Mouse (Mus musculus): Measurements from ENCODE around the gene Nipbl.
"Not testable (repeated sequence)": the region's sequence is repeated elsewhere in the genome, so short reads cannot be mapped to it uniquely, and the experiment has no call there.

The Nipbl gene

DNA sequence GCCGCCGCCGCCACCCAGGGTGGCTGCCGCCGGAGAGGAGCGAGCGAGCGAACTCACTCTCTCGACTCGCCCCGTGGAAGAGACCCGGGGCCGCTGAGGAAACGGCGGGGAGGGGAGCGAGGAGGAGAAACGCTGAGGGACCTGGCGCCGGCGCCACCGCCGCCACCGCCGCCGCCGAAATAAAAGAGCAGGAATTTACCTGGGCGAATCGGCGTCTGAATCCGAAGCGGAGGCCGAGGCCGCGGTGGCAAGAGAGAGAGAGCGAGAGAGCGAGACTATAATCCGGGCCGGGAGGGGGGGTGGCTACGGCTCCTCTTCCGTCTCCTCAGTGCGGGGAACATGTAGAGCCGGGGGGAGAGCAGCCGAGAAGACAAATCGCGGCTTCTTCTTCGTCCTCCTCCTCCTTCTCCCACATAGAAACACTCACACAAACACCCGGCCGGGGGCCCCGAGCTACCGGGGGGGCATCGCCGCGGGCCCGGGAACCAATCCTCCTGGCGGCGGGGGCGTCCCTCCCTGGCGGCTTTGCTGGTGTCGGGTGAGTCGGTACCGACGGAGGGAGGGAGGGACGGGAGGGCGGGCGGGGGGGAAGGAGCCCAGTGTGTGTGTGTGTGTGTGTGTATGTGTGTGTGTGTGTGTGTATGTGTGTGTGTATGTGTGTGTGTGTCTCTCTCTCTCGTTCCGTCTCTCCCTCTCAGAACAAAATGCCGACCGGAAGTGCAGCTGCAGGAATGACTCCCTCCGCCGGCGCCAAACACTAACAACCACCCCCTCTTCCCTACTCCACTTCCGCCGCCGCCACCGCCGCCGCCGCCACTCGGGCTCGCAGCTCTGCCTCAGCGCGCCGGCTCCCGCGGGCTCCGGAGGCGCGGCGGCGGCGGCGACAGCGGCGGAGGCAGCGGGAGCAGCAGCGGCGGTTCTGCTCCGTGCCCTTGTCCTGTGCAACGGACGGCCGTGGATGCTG, at the start of gene Nipbl:
Gene Nipbl (minus strand): TSS at position 538 of the 964 bp plus-strand sequence.
- peak; percentile 85 to 88 for DNase-seq (ENCODE audit: low read depth in 2 of 2, low spot score in 2 of 2)

DNA sequence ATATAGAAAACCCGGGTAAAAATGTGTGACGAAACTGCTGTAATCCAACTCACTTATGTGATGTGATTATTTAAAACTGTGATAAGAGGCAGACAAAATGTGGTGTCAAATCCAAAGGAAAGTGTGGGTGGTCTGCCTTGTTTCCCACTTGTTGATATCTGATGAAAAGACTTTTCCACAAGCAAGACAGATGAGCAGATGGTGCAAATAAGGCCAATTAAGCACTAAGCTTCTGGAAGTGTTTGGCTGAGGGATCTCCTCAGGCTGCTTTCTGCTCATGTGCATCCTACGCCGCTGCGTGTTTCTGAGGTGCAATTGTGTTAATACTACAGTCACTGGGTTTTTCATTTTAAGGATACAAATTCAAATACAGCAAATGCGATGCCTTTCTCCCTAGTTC, 41.0 kb upstream of the Nipbl start:
- DNase-seq (ENCODE audit: low read depth in 2 of 2, low spot score in 2 of 2), result no peak

DNA sequence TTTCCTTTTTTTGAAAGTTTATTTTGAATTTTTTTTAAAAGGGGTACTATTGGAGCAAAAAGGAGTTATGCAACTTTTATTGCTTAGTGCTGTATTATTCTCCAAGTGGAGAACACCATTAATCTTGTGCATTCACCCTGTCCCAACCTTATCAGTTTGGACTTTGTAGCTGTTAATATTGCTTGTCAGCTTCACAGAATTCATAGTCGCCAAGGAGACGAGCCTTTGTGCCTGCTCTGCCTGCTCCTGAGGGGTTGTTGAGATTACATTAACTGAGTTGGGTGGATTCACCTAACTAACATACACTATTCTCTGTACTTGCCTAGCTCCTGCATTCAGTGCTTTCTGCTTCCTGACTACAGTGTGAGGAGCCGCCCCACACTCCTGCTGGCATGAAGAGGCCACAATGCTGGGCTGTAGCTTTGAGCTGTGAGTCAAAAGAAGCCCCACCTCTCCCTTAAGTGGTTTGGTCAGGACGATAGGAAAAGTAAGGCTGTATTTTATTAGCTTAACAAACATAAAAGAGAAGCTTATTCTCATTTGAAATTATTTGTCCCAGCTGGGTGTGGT, 24.8 kb upstream of the Nipbl start:
- DNase-seq (ENCODE audit: low read depth in 2 of 2, low spot score in 2 of 2), result no peak

- DNase-seq (ENCODE audit: low read depth in 2 of 2, low spot score in 2 of 2), result no peak
These were observed 19.3 kb upstream of the Nipbl start for GRCm38 (mm10) chr15:8463521-8463920.

- no peak for DNase-seq (ENCODE audit: low read depth in 2 of 2, low spot score in 2 of 2)
These were observed 18.5 kb upstream of the Nipbl start for GRCm38 (mm10) chr15:8462780-8463179.

DNA sequence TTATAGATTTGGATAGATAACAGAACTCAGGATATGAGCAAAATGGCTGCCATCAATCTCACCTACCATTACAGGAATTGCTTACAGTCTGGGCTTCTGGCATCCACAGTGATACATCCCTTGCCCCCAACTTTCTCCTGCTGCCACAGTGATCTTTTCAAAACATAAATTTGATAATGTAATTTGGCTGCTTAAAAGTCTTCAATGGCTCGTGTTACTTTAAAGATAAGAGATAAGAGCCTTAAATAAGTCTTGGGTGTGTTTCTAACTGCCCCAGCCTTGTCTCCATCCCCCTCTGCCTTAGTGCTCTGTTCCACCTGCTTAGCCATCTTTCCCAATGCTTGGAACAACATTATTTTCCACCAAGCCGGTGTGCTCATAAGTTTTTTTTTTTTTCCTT, 16.6 kb upstream of the Nipbl start:
- DNase-seq (ENCODE audit: low read depth in 2 of 2, low spot score in 2 of 2), result no peak

DNA sequence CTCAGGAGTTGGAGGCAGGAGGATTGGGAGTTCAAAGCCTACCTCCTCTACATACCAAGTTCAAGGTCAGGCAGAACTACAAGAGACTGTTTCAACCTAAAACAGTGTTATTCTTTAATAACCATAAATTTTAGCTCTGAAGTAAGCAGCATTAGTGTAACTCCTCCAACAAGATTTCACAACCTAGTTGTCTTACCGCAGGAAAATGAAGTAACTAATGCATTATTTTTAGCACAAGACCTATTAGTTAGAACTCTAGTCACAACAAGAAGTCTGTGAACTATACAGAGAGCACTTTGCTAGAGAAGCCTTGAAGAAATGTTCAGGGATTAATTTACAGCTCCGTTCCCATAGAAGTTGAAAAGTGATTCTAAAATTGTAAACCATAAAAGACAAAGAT, 15.7 kb upstream of the Nipbl start:
- DNase-seq (ENCODE audit: low read depth in 2 of 2, low spot score in 2 of 2), result no peak

GRCm38 (mm10) chr15:8456223-8456622, 12.0 kb upstream of the Nipbl start:
- DNase-seq (ENCODE audit: low read depth in 2 of 2, low spot score in 2 of 2), result not testable (repeated sequence)

DNA sequence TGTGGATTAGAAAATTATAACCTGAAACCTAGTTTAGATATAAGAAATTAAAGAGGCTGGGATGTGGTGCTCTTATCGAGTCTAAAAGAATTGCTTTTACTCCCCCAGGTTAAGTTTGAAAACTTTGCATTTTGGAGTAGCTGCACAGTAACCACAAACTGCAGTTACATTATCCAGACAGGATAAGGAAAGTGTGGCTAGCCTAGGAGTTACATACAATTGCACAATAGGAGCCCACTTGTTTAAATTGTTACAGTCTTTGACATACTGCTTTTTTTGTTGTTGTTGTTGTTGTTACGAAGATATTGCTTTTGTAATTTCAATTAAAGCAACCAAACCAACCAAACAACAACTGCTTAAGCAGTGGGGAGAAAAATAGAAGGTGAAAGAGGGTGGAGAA, 11.2 kb upstream of the Nipbl start:
- DNase-seq (ENCODE audit: low read depth in 2 of 2, low spot score in 2 of 2), result no peak

DNA sequence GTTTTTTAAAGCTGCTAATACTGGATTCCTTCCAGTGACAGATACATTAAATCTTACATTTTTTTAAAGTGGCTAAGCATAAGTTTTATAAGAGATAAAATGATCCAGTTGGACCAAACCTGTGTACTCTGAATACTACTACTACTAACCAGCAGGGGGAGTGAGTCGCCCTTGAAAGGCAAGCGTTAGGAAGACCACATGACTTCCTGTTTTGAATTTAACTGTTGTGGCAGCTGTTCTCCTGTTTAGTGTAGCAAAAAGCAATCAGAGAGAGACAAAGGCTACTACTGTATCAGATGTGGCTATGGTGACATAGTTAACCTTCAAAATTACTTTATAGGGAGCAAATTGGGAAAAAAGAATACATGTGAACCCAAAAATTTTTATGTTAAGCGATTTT, 6.8 kb upstream of the Nipbl start:
- peak; percentile 58 to 74 for DNase-seq (ENCODE audit: low read depth in 2 of 2, low spot score in 2 of 2)

DNA sequence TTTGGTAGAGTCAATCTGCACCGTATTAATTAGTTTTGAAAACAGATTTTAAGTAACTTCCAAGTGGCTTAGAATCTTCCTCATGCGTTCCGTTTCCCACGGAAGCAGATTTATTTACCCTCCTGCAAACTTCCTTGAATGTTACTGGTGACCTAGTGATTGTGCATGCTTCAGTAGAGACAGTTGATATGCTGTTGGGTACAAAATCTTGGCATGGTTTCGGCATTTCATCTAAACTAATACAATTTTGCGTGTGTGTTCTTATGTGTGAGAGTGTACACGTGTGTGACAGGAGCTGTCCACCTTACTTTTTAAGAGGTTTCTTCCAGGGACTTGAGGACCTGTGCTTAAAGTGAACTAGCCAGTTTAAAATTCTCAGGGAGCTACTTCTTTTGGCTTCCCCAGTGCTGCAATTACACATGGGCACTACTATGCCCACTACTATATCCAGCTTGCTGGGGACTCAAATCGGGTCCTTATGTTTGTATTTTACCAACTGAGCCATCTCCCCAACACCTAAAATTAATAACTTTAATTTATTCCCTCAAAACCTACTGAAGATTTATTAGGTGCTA, 3.0 kb upstream of the Nipbl start:
- no peak for DNase-seq (ENCODE audit: low read depth in 2 of 2, low spot score in 2 of 2)

DNA sequence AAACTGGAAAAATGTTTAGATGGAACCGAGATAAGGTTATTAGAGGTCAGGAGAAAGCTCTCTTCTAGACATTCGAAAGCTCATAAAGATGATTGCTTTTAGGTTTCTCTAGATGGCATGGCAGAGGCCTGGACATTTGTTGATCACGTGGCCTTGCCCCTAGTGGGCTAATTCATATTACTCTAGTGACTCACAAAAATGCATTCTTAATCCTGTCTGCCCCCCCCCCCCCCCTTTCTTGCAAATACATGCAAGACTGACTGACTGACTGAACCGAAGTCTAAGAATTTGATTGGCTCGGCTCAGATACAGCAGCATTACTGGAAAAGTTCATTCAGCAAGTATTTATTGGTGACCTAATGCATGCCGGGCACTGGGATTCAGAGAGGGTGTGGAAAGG, 2.2 kb upstream of the Nipbl start:
- DNase-seq (ENCODE audit: low read depth in 2 of 2, low spot score in 2 of 2), result peak in 1 of 2 experiments; percentile 21

DNA sequence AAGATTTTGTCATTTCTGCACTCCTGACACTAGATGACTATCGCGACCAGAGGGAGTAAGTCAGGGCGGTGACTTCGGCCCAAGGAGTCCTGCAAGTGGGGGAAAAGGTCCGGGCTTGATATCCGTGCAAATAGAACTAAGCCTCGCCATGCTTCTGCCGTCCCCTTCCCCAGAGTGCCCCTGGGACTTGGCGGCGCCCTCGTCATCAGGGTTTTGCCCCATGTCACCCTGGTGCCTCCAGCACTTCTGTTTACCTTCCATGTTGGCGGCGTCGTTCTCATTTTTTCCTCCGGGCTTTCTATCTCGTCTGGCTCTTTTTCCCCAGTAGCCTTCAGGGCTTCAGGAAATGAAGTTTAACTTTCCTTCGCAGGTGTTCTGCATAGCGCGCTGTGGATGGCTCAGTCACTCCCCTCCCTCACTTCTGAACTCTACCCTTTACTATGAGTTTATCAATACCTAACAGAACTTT, 1.7 kb upstream of the Nipbl start:
- DNase-seq (ENCODE audit: low read depth in 2 of 2, low spot score in 2 of 2), result peak; percentile 39 to 52

DNA sequence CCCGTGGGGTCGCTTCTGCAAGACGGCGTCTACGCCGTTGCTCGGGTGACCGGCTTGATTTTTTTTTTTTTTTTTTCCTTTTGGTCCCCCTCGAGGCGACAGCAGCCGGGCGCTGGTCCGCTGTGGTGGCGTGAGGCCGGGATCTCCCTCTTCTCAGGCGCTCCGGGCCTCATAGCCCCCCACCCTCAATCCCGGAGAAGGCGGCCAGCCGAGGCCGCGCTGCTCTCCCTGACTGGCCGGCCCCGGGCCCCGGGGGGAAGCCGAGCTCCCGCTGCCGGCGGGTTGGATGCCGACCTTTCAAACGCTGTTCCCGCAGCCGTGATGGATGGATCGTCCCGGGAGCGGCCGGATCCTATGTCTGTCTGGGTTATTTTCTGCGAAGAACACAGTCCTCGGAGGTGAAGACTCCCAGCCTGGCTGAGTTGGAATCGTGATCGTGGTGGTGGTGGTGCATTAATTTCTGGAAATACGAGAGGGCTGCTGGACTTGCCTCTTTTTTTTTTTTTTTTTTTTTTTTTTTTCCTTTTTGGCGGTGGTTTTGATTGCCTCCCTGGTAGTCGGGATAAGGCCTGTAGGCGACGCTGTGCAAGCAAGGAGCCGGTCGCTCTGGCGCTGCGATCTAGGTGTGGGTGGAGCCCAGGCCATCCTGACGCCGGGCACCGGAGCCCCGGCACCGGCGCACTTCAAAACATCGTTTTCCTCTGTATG, 781 bp upstream of the Nipbl start:
- peak; percentile 69 to 72 for DNase-seq (ENCODE audit: low read depth in 2 of 2, low spot score in 2 of 2)

- peak; percentile 59 to 61 for DNase-seq (ENCODE audit: low read depth in 2 of 2, low spot score in 2 of 2)
These were observed 916 bp downstream of the Nipbl start for GRCm38 (mm10) chr15:8443168-8443925.

GRCm38 (mm10) chr15:8442761-8443160, 1.5 kb downstream of the Nipbl start:
- peak in 1 of 2 experiments; percentile 24 for DNase-seq (ENCODE audit: low read depth in 2 of 2, low spot score in 2 of 2)

DNA sequence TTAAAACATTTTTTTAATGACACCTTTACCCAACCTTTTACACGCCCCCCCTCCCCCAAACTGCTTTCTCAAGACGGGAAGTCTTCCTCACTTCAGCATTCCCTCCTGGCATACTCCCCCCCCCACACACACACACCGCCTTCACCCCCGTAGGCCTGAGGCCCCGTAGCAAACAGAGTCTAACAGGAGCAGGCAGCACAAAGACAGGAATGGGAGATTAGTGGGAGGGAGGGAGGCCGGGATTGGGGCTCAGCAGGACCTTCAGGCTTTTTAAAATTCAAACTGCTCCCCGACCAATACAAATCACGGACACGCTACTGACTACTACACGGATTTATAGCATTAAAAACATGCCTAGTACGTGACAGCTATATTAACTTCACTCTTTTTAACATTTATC, 2.1 kb downstream of the Nipbl start:
- DNase-seq (ENCODE audit: low read depth in 2 of 2, low spot score in 2 of 2), result no peak

- no peak for DNase-seq (ENCODE audit: low read depth in 2 of 2, low spot score in 2 of 2)
These were observed 10.9 kb downstream of the Nipbl start for GRCm38 (mm10) chr15:8433239-8433947.

DNA sequence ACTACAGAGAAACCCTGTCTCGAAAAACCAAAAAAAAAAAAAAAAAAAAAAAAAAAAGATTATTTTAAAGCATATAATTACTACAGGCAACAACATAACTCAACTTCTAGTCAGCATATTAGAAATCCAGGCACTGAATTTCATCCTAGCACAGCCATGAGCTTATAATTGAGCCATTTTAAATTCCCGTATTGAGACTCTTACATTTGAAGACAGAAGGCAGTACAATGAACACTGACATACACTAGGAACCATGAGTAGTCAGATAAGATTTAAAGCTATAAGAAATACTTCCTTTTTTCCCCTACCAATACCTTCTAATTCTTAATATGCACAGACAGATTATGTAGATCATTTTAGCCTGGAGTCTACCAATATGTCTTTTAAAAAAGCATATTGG, 11.7 kb downstream of the Nipbl start:
- no peak for DNase-seq (ENCODE audit: low read depth in 2 of 2, low spot score in 2 of 2)

GRCm38 (mm10) chr15:8429502-8429901, 14.8 kb downstream of the Nipbl start:
- DNase-seq (ENCODE audit: low read depth in 2 of 2, low spot score in 2 of 2), result no peak
